Mouse (Mus musculus) MN1 (cell line): ENCODE measurements around the gene Usp39.
A peak's percentile ranks its signal among the peaks of the same experiment; 100 is the strongest.

Source experiments
- DNase-seq: peaks from one replicate; pipeline ENCODE4 v3.0.0-alpha.2; 2016; ENCODE audit warnings: low spot score

Gene Usp39

DNA sequence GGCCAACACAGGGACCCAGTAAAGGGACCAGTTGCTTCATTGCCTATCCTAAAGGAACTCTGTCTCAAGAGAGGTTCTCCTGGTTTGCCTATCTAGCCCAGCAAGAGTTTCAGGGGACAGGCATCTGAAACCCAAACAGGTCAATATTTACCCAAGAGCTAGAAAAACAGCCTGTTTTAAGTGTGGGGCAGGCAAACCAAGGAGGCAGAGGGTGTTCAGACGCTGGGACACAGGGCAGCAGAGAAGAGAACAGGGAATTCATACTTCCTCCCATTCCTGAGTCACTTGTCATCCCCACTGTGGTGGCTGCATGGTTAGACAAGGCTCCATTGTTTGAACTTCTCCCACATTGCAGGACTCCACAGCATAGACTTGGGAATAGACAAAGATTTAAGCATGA is 26.6 kb upstream of the Usp39 start:
- DNase-seq: no peak

DNA sequence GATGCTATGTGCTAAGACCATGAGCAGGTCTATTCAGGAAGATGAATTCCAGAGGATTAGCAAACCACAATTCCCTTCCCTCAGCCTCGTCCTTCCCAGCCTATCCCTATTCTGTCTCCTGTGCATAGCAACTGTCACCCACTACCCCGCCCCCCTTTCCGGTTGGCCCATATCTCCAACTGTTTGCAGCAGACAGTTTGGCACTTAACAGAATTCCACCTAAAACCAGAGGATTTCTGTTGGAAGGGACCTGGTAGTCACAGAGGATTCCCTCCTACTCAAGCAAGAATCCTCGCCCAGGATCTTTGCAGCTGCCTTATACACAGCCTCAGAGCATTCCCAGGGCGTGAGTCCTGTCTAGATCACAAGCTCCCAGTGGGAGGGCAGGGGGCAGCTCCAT is 26.2 kb upstream of the Usp39 start:
- DNase-seq: peak; percentile 47

DNA sequence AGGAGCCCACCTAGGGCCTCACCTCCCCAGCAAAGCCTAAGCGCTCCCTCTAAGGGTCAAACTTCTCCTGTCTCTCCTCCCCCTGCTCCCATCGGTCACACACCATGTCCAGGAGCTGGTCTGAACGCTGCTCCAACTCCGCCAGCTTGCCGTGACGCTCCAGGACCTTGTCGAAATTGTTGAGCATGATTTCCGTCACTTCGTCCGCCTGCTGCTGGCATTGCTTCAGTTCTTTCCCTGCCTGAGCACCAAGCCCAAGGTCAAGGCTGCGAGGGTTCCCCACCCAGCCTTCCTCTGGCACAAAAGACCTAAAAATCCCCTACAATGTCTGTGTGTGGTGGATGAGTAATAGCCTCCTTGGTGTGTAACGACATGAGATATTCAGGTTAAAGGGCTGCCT is 25.1 kb upstream of the Usp39 start:
- no peak for DNase-seq

DNA sequence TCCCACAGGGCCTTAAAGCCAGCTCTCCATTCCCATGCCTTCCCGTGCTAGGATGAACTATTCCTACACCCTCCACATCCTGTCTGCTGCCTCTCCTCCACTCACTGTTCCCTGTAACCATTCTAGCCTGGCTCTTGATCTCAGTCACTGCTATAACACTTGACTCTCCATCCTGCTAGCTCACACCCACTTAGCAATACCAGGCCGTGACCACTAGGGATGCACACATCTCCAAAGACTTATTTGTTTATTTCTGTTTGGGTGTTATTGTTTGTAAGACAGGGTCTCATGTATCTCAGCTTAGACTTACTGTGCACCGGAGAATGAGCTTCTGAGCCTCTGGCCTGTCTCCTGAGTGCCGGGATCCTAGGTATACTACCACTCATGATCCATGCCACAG is 24.6 kb upstream of the Usp39 start:
- no peak for DNase-seq

DNA sequence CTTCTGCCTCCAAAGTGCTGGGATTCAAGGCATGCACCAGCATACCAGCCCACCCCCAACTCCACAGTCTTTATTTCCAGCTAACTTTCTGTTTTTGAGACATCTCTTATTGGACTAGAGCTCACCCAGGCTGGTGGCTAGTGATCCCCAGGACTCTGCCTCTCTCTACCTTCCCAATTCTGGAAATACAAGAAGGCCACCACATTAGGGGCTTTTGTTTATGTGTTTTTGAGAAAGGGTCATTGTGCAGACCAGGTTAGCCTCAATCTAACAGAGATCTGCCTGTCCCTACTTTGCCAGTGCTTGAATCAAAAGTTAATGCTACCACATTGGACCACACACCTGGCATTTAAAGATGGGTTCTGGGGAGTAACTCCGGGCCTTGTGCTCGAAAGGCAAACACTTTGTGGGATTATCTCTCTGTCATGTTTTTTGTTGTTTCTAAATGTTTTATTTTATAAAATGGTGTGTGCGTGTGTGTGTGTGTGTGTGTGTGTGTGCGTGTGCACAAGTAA is 22.5 kb upstream of the Usp39 start:
- DNase-seq: no peak

DNA sequence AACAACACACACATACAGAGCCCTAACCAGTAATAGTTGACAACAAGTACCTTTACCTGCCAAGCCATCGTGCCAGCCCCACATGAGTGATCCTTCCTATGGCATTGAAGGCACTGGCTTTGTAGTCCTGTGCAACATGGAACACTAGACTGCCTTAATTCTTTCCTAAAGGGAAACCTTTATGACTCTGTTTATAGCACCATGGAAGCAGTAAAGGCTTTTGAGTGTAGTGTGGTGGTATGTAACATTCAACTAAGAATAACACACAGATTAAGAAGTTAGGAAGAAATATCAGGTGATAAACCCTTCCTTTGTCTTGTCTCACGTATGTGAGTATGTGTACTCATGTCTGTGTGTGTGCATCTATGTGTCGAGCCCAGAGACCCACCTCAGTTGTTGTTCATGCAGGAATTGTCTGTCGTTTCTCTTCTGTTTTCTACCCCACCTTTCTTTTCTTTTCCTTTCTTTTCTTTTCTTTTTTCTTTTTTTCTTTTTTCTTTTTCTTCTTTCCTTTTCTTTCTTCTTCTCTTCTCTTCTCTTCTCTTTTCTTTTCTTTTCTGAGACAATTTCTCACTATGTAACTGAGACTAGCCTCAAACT is 22.0 kb upstream of the Usp39 start, which contains the start of gene Rnf181:
Rnf181 (minus strand) TSS at position 113 of the 600 bp plus-strand sequence.
- DNase-seq: no peak

DNA sequence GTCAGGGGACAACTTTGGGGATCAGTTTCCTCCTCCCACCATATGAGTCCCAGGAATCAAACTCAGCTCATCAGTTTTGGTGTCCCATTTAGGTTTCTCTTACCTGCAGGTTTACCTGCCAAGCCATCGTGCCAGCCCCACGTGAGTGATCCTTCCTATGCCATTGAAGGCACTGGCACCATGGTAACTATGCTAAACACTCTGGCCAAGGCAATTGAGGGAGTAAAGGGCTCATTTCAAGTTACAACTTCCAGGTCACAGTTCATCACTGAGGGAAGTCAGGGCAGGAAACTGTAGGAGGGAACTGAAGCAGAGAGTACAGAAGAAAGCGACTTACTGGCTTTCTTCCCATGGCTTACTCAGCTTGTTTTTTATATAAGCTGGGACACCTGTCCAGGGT is 21.3 kb upstream of the Usp39 start:
- no peak for DNase-seq

DNA sequence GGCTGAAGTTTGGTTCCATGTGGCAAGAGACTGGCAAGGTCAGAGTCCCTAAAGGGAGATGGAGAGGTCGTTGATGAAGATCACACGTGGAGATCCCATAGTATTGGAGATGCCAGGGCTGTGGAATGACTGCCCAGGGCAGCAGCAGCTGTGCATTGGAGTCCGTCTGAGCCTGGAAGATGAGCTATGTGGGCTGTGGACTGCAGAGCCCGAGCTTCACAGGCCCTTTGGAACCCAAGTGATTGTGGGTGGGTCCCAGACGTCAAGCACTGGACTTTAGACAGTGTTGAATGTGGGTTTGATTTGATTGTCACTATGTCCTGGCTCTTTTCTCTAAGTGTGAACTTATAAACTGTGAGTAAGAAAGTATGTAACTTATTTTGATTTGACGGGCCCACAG is 20.0 kb upstream of the Usp39 start:
- no peak for DNase-seq

DNA sequence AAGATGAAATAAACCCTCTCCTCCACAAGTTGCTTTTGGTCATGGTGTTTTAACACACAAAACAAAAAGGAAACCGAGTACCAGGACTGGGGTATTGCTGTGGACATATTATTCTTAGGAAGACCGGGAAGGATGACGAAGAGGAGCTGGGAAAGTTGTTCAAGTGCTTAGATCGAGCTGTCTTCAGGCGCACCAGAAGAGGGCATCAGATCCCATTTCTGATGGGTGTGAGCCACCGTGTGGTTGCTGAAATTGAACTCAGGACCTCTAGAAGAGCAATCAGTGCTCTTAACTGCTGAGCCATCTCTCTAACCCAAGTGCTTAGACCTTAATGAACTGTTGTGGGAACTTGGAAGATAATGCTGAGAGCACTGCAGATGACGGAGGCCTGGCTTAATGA is 19.0 kb upstream of the Usp39 start:
- DNase-seq: no peak

DNA sequence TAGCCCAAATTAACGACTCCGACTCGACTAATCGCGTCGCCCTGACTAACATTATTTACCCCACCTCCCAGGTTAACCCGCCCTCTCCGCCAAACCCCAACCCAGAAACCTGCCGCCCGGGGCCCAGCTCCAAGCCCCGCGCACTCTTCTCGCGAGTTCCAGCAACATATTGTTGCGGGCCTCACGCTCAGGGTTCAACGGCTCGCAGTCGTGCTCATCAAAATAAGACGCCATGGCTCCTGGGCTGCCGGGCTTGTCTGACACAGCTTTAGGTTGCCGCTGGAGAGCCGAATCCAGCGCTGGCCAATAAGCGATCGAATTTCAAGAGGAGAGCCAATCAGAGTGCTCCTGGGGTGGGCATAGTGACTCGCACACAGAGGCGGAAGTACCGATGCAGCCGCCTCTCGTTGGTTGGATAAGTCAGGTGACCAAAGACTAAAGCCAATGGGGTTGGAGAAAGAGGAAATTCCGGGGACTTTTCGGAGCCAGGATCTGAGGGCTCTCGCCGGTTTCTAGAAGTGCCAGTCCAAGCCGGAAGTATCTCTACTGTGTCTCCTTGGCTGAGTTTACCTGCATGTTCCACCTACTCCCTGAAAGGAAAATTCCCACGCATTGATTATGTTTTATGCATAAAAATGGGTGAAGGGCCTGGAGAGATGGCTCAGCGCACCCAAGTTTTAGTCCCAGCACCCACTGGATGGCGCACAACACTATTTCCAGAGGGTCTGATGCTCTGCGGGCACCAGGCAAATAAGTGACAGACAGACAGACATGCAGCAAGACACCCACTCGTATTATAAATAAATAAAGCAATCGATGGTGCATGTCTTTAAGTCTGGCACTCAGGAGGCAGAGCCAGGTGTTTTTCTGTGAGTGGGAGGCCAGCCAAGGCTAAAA is 17.4 kb upstream of the Usp39 start:
- peak; percentile 97 for DNase-seq

DNA sequence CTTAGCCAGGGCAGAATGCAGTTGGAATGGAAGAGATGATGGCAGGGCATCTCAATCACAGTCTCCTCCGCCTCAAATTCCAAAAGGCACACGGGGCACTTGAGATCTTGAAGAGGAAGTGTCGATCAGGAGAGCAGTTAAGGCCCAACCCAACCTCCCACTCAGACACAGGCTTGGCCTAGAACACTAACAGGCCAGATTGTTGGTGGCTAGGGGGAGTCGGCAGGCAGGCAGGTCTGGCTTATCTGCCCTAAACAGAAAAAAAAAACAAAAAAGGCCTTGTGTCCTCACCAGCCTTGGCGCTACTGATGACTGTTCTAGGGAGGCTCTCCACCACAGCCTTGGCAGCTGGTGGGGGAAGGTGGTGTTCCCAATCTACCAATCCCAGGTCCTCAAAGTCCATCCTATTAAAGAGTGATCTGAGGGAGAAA is 16.2 kb upstream of the Usp39 start:
- no peak for DNase-seq

DNA sequence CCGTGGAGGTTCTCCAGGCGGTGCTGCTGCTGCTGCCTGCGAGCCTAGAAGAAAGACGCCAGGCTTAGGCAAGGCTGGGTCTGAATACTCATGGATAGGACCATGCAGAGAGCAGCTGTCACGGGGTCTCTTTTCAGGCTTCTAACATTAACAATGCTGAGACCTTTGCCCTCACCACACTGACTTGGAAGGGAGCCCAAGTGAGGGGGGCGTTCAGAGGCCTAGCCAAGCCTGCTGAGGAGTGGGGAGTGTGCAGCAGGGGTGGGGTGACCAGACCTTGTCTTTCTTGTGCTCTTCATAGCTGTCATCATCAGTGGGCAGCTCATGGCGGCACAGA is 15.6 kb upstream of the Usp39 start:
- DNase-seq: no peak

DNA sequence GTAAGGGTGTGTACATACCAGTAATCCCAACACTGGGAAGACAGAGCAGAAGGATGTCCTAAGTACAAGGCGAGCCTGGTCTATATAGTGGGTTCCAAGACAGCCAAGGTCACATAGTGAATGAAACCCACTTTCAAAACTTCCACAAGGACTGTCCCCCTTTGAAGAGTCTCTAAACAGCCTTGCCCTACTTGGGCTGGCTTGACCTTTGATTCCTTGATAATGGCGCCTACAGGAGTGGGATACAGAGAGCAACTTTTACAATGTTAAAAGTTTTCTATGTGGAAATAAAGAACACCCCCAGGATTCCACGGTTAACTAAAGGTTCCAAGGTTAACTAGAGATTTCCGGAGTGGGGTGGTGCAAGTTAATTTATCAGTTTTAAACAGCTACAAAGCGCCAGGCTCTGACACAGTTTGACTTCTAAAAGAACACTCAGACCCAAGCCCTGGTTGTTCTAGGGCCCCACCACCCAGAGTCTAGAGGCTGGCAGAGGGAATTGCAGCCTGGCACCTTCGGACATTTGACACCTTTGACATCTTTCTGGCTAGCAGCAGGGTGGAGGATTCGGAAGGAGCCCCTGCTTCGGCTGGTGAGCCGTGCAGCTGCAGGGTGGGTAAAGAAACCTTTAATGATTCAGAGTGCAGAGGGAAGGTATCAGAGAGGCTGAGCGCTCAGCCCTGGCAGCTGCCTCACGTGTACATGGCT is 15.1 kb upstream of the Usp39 start:
- no peak for DNase-seq

DNA sequence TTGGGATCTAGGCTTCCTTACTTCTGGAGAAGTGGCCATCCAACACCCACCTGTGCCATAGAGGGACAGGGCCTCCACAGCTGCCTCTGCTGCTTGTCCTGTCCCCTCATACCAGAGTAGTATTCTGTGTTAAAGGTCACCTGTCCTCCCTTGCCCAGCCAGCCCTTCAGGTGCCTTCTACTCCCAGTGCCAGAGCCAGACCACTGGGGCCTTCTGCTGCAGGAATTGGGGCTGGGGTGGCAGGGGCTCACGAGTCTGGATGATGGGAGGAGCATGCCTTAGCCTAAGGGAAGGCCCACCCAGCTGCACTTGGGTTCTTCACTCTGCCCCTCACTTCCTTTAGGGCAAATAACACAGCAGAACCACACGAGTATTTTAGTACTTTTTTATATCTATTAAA is 14.4 kb upstream of the Usp39 start:
- DNase-seq: no peak

DNA sequence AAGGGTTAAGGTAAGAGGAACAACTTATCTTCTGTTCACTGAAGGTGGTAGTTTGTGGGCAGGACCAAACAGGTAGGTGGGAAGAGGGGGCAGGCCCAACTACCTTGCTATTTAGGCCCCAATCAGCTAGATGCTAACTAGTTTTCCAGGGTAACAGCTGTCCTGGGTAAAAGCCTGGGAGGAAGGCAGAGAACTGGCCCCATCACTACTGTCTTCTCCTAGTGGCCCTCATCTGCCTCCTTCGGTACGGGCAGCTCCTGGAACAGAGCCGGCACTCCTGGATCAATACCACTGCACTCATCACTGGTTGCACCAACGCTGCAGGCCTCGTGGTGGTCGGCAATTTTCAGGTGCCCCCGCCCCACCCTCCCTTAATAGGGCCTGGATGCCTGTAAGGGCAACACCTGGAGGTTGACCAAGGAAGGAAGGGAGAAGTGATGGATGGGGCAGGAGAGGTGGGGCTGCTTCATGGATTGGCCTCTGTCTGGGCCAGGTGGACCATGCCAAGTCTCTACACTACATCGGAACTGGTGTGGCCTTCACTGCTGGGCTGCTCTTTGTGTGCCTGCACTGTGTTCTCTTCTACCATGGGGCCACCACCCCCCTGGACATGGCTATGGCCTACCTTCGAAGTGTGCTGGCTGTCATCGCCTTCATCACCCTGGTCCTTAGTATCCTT is 13.2 kb upstream of the Usp39 start:
- no peak for DNase-seq

DNA sequence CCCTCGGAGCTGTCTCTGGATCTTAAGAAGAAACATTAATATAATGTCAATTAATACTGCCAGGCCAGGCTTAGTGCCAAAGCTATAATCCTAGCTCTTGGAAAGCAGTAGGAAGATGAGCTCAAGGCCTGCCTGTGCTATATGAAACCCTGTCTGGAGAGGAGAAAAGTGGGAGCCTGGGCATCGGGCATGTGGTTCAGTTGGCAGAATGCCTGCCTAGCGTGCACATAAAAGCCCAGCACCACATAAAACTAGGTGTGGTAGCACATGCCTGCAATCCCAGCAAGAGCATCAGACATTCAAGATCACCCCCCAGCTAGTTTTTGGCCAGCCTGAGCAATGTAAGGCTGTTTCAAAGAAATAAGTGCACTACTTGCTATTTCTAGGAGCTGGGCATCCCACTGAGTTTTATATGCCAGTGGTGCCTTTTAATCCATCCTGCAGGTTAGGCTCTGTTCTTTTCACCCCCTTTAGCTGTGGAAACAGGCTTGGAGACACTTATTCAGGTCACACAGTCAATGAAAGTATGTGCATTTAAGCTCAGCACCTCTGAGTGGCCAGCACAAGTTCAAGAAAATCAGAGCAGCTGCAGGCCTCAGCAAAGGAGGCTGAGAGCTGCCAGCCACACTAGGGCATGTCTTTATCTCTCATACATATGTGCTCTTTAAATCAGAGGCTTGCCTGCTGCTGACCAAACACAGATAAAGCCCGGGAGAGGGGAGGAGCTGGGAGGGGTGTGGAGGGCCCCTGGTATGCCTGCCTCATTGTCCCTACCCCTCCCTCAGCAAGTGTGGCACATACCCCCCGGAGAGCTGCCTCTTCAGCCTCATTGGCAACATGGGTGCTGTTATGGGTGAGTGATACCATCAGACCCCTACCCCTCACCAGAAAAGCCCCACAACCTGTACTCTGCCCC is 12.4 kb upstream of the Usp39 start:
- DNase-seq: peak; percentile 63

DNA sequence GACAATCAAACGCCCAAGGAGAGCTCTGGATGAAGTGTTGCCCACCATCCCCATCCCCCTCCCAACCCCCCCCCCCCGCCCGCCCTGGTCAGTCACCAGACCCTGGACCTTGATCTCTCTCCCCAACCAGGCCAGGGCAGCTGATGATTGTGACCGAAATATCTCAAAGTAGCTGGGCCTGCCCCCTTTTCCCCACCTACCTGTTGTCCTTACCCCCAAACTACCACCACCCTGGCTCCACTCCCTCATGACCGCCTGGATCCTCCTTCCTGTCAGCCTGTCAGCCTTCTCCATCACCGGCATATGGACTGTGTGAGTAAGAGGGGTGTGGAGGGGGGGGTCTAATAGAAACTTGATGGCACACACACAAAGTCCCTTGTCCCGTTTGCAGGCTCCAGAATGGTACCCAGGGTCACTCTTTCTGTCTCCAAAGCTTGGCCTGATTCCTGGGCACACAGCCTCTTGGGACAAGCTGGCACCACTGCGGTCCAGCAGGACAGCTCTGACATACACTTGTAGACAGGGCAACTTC is 11.1 kb upstream of the Usp39 start:
- DNase-seq: no peak

DNA sequence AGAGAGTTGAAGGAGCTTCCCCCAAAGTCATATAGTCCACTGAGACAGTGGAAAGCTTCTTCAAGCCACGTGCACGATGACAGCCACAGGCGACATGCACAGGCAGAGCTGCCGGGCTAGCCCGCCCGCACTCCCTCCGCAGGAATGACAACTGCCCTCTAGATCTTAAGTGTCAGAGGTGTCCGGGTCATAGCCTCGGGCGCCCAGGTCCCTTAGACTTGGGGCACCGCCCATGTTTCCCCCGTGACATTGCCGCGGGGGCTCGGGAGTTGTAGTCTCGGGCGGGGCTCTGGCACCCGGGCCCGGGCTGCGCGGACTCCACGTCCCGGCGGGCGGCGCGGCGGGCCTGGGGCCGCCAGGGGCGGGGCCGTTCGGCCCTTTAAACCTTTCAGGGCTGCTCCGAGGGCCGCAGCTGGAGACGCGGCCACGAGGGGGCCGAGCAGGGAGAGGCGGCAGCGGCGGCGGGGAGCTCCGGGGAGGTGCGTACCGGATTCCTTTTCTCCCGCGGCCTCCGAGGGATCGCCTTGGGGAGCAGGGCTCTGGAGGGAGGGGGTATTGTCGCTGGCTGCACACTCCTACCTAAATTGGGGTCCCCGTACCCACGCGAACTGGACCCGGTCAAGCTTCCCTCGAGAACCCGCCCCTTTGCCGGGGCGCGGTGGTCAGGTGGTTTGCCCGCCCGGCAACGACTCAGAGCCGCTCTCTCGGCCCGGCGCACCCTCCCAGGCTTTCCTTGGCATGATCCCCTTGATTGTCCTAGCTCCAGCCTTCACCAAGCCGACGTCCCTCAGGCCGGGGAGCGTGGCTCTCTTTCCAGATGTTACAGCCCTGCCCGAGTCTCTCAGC is 10.3 kb upstream of the Usp39 start, which contains the start of gene Tmem150a:
Tmem150a (plus strand) TSS at position 382 of the 846 bp plus-strand sequence.
- peak; percentile 86 for DNase-seq

DNA sequence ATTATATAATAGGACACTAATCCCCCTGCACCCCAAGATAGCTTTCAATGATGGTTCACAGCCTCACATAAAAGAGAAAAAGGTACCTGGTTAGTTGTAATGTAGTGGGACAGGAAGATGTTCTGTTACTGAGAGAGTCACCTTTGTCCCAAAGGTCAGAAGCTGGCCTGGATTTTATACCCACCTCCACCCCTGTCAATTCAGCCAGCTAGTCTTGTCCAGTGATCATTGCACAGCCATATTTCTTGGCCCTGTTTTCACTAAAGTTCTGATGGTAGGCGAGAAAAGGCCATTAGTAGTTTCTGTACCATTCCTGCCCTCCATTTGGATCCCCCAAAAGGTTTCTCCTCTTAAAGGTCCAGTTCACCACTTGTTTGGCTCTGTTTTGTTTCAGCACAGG is 9.0 kb upstream of the Usp39 start:
- no peak for DNase-seq
